Mouse (Mus musculus): Measurements from ENCODE around the gene Zfp202.
"Not testable (repeated sequence)": the region's sequence is repeated elsewhere in the genome, so short reads cannot be mapped to it uniquely, and the experiment has no call there.

Zfp202 gene

DNA sequence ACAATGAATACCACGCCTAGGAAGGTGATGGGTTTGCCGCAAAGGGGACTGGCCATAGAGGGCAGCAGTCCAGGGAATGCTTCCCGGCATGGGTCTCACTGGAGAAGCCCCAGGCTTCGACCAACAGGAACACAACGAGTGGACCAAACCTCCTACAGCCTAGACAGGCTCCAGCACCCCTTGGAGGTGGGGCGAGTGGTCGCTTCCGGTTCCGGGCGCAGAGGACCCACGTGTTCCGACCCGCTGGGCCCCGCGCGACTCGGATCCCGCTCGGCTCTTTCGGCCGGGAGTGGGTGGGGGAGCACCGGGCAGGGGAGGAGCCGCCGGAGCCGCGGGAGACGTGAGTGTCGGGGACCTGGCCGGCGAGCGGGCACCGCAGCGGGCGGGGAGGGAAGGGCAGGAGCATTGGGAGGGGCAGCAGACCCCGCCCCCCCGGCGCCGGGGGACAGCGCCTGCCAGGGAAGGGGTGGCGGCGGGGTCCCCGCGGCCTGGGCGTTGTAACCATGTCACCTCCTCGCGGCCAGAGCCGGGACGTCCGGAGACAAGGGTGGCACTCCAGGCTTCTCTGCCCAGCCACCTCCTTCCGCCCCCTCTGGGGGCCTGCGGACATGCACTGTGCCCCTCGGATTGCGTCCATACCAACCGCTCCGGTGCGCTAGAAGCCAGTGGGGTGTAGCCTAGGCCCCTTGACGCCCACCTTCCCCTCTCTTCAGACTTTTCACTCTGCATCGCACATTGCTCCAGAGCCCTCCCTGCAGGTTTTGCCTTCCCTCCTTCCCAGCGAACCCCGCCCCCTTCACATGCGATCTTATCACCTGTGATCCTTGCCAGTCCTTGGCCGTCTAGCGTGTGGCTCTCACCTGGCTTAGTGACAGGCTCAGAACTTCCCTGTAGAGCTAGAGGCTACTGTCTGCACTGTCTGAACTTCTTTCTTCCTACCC lies at the start of gene Zfp202:
Zfp202 (plus strand) TSS at position 219 of the 941 bp plus-strand sequence.
- DNase-seq (ENCODE audit: low spot score) = peak; percentile 81

DNA sequence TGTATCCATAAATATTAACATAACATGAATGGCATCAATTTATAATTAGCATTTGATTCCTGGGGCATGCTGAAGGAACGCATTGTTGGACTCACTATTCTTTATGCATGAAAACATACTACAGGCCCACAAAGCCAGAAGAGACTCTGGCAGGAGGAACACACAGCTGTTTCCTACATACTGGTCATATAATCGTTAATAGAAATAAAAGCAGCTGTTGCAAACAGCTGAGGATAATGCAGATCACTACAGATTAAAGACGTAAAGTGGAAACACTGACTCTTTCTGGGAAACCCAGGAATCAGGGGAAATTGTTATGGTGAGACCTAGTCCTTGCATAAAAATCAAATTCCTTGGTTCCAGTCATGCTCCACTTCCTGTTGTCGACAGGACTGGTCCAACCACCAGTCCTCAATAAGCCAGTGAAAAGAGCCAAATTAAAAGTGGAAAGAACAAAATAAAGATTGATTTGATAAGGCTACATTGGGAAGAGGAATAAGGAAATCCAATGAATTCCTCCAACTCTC lies 36.9 kb upstream of the Zfp202 start:
- DNase-seq (ENCODE audit: low spot score) = no peak

DNA sequence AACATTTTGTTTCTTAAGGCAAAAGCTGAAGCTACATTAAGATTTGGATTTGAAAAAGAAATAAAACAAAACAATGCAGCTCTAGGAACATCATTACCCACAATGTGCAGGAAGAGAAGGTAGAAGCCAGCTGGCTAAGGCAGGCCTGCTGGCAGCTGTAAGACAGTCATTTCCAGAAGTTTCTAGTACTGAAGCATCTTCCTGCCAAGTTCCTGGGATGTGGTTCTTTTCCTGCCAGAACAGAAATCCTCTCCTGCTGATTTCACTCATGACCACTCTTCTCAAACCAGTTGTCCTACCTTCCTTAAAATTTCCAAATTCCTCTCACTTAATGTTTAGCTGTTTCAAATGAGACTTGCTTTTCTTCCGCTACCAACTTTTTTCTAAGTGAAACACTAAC lies 25.7 kb upstream of the Zfp202 start:
- DNase-seq (ENCODE audit: low spot score) = no peak

DNA sequence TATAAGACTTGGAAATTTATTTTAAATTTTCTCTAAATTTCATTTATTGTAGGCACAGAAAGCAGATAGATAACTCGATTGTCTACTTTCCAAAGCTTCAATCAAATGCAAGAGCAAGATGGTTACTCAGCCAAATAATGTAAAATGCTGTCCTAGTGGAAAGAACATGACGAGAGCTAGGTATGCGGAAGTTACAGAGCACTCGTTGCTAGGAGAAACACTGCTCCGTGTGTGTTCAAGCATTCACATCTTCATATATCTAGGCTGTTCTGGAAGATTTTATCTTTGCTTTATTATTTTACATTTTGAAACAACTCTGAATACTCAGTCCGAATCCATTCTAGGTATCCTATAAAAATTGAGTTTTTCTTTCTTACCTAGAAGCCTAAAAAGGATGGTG lies 15.1 kb upstream of the Zfp202 start:
- DNase-seq (ENCODE audit: low spot score) = no peak

DNA sequence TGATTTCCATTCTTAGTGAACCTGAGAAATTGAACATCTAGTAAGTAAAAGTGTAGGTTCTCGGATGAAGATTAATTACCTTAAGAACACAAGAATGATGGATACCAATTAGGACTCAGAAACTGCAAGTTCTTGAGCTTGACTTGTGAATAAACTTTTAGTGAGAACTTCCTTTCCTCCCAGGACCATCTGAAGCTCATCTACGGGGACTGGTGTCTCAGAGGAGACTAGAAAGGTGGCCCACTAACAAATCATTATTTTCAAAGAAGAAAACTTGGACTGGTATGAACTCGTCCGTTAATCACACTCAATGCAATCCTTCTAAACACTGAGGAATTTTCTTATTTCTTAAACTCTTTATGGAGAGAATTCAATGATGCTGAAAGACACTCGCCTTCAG lies 11.5 kb upstream of the Zfp202 start, which contains the start of gene Olfr986:
Olfr986 (plus strand) TSS at position 301 of the 400 bp plus-strand sequence.
- no peak for DNase-seq (ENCODE audit: low spot score)

DNA sequence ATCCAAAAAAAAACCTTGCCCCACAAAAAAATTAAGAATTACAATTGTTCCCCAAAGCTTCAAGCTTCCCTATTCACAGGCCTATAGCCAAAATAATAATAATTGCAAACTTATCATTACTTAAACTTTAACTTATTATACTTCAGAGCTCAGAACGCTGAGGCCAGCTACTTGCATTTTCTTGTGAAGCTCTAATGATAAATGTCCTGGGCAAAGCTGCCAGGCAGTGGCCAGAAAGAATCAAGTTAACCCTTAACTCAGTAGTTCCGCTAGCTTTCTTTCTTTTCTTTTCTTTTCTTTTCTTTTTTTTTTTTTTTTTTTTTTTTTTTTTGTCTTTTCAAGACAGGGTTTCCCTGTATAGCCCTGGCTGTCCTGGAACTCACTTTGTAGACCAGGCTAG lies 7.0 kb upstream of the Zfp202 start:
- not testable (repeated sequence) for DNase-seq (ENCODE audit: low spot score)

DNA sequence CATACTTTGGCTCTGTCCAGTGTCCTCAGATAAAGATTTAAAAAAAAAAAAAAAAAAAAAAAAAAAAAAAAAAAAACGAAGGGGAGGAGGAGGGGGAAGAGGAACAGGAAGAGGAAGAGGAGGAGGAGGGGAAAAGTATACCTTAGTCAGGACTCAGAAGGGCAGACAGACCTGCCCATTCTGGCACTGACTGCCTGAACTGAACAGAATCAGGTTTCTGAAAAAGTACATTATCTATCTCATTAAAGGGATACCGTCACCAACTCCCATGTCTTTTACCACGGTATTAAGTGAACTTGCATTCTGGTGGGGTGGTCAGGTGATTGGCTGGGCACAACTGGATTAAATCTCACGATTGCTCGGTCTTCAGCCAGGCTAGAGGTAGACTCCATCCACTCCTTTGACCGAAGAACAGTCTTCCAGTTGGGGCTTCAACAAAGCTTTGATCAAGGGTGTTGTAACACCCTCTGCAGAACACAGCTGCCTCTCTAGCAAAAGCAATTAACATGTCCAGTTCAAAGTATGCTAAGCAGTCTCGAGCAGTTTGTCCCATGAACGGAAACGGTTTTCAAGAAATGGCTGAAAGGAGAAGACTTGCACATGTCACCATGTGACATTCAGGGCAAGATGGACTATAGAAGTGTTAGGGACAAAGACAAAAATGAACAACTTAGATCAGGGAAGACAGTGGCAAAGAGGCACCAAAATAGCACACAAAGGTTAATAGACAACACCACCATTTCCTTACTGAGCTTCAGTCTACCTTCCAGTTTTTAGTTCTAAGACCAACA lies 835 bp upstream of the Zfp202 start:
- DNase-seq (ENCODE audit: low spot score) = peak; percentile 3

DNA sequence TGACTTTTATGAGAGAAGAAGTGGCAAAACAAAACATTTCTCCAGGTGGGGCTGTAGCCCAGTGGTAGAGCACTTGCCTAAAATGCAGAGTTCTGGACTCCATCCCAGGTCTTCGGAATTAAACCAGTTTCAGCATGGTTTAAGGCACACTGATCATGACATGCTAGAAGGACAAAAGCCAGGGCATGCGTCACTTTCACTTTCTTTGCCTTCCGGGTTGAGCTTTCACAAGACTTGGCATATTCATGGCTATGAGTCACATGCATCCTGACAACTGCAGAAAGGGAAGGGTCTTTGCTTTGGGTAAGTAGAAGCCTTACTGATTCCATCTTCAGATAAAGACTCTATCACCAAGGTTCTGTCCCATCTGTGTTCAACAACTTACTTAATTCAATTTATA lies 3.9 kb downstream of the Zfp202 start:
- DNase-seq (ENCODE audit: low spot score) = no peak

DNA sequence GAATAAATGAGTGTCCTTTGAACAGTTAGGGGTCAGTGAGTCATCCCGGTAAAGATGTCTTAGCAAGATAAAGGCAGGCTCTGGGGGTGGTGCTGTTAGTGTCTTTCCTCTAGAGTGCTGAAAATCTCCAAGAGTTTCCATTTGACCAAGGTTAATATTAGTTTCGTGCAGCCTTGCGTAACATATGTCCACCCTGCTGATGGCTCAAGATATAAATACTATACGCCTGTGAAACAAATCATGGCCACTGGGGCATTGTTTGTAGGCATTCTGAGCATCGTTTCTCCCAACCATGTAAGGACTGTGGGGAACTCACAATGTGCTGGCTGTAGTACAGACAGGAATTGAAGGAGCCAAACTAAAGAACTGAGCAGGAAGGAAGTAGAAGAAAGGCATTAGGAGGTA lies 14.4 kb downstream of the Zfp202 start:
- DNase-seq (ENCODE audit: low spot score) = no peak

DNA sequence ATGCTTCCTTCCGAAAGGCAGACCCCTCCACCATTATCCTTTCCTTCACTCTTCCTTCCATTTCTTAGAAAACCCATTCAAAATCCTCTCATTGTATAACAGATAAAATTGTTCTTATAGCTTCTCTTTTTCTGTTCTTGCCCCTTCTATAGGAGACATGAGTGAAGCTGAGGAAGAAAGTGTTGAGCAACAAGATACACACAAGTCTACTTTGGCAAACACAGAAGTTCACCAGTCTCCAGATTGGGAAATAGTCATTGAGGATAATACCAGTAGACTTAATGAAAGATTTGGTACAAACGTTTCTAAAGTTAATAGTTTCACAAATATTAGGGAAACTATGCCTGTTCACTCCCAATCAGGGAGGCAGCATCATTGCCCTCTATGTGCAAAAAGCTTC lies 18.6 kb downstream of the Zfp202 start:
- no peak for DNase-seq (ENCODE audit: low spot score)

DNA sequence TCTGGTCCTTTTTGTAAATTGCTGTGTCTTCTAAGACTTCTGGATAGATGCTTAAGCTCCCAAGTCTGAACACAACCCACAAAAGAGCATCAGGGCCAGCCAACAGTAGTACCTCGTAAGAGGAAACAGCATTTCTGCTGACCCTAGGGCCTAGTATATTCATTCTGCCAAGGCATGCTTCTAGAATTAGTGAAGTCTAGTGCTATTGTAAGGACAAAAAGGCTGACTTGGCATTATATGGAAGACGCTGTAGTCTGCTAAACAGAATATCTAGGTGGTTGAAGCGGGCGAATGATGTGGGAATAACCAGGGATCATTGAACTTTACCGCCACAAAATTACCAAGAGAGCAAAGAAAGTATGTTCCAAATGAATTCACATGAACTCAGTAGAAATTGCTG lies 21.9 kb downstream of the Zfp202 start:
- no peak for DNase-seq (ENCODE audit: low spot score)

DNA sequence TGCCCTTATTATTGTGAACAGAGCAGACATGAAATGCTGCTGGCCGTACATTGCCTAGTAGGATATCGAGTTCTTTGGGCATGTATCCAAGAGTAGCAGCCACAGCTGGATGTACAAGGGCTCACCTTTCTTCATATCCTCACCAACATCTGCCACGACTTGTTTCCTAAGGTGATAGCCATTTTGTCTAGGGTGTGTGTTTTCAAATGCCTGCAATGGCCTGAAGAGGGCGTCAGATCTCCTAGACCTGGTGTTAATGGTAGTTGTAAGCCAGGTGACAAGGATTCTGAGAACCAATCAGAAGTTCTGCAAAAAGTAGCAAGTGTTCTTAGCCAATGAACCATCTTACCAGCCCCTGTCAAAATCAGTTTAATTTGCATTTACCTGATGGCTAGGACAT lies 24.5 kb downstream of the Zfp202 start:
- no peak for DNase-seq (ENCODE audit: low spot score)

DNA sequence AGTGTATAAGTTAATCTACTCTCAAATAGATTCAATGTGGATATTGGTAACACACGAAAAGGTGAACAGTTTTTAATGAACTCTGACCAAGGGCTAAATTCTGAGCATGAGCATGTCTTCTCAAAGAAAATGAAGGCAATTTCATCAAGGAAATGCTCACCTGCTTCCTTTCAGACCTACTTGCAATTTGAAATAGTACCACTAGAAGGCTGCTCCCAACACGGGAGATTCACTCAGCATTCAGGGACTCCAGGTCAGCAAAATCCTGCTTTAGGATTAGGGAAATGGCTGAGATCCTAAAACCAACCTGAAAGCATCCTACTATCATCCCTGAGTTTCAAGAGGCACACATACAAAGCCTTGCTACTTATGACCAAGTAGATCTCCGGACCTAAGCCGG lies 32.2 kb downstream of the Zfp202 start:
- no peak for DNase-seq (ENCODE audit: low spot score)

DNA sequence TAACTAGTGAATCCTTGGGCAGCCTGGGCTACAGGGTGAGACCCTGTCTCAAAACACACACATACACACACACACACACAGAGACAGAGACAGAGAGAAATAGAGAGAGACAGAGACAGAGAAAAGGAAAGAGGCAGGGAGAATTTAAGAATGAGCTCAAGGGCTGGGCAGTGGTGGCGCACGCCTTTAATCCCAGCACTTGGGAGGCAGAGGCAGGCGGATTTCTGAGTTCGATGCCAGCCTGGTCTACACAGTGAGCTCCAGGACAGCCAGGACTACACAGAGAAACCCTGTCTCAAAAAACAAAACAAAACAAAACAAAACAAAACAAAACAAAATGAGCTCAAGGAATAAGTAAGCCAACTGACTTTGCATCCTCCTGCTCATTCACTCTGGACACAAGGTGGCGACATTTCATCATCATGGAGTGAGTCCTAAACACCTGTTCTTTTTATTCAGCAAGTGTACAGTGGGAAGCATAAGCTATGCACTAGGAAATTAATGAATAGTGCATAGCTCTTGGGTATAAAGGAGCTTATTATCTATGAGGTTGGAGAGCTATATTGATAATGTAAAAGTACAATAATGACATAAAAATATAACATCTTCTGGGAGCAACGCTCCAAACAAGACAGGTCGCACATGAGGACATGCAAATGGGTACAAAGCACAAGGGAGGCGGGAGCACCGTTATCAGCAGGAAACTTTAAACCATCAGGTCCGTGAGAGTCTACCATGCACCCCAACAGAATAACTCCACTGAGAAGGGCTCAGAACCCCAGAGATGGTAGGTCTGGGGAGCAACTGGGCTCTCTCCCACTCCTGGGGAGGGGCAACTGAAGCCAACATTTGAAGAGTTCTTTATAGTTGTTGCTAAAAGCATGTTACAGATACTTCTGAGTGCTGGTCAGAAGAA lies 36.0 kb downstream of the Zfp202 start:
- DNase-seq (ENCODE audit: low spot score) = peak; percentile 25

DNA sequence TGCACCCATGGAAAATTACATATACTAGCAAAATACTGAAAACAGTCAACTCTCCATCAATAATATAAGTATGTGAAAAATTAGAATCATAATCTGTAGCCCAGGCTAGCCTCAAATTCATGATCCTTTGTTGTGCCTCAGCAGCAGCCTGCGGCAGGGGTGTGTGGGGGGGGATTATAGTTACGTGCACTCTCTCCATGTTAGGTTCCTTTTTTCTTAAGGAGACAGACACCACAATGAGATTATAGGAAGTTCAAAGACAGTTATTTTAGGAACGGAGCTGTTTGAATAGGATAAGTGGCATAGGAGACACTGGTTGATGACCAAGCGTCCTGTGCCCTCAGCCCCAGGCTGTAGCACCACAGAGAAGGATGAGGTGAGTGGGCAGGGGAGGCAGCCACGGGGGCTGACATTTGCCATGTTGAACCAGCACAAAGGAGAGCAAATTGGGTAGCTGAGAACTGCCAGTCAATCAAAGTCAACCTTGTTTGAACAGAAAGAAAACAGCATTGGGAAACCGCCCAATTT lies 36.8 kb downstream of the Zfp202 start:
- DNase-seq (ENCODE audit: low spot score) = no peak

DNA sequence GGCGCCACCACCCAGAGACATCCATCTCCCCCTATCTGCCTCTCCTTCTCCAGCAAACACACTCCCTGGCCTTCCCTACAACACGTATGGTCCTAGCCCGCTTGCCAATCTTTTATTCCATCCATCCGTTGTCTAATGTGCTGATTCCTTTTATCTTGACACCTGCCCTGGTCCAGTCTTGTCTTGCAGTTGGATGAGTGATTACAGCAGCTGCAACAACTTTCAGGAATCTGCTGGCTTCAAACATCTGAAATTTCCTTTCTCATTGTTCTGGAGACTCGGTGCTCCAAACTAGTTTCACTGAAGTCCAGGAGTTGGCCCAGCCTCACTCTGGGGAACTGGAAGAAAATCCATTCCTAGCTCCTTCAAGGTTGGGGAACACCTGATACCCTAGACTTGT lies 37.4 kb downstream of the Zfp202 start:
- no peak for DNase-seq (ENCODE audit: low spot score)

DNA sequence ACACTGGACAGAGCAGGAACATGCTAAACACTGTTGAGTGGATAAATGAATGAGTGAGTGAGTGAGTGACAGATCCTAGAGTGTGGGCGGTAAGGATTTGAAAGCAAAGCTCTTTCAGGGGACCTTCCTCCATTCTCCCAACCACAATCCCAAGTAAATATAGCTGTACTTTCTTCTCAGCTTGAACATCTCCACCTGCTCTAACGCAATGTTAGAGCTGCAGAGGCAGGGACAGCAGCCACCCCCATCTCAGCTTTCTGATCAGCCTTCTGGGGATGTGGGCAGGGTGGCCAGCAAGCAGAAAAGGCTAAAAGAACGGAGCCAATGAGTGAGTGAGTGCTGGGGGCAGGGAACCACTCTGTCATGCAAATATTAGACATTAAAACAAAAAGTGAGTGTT lies 38.9 kb downstream of the Zfp202 start:
- no peak for DNase-seq (ENCODE audit: low spot score)

DNA sequence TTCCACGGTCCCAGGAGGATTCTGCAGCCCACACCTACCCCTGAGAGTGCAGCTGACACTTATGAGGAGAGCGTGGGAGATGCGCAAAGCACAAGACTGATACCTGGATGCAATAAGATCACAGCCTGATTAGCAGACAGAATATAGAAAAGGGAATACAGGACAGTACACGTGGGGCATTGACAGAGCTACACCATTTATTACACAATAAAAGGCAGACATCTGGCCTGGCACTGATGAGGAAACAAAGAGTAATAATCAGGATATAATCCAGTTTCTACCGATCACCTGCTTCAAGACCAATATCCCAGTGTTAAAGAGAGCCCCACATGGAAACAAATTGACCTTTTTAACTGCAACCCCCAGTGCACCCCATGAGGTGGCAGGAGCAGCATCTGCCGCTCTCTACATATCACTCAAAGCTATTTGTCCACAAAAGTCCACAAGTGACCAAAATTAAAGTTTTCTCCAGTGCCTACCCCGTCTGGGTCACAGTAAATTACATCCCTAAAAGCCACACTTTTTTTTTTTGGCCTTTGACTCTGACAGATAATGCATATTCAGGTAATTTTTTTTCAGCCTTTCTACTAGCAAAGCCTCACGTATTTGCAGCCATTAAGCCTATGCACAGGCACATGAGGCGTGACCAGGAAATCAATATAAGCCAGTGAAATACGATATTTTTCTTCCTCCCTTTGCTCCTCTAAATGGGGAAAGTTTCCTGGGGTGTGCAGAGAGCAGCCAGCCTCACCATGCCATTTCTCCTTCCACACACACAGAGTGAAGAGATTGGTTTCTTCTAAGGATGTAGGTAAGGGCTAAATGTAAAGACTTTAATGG lies 42.3 kb downstream of the Zfp202 start:
- DNase-seq (ENCODE audit: low spot score) = no peak

DNA sequence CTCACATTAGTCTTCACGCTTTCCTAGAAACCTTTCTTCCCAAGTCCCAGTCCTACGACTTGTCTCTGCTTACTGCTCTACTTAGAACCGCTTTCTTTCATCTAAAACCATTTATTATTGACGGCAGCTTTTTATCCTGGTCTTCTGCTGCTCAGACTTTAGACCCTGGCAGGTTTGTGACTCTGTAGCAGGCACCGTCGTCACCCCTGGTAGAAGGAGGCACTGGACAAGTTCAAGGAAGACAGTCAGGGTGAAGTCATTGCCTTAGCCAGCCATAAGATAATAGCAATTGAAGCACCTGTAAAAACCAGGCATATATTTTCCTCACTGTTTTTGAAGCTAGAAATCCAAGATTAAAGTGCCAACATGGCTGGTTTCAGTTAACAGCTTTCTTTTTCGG lies 43.1 kb downstream of the Zfp202 start:
- DNase-seq (ENCODE audit: low spot score) = no peak

DNA sequence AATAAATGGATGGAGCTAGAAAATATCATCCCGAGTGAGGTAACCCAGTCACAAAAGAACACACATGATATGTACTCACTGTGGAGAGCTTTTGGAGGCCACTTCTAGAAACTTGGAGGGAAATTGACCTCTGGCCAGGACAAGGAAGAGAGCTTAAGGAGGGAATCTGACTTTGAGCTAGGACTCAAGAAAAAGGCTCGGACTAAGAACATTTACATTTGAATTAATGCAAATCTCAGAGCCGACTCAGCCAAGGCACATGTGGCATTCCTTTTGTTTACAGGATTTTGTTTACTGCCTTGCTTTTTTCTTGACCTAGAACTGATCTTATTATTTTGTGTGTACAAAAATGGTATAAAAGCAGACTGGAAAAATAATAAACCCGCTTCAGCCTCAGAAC lies 47.6 kb downstream of the Zfp202 start:
- no peak for DNase-seq (ENCODE audit: low spot score)

DNA sequence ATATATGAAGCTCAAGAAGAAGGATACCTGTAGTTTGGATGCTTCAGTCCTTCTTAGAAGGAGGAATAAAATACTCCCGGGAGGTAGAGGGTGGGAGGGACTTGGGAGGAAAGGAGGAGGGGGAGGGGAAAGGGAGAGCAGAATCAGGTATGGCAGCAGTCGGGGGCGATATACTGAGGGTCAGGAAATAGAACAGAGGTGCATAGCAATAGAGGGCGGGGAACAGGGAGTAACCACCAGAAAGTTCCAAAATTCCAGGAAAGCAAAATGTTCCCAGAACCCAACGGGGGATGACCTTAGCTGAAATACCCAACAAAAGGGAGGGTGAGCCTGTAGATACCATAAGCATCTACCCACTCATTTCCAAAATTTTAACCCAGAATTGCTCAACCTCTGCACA lies 48.2 kb downstream of the Zfp202 start:
- no peak for DNase-seq (ENCODE audit: low spot score)
